Mouse (Mus musculus): ENCODE measurements around the gene Lyl1.
A peak's percentile ranks its signal among the peaks of the same experiment; 100 is the strongest.

The Lyl1 gene

DNA sequence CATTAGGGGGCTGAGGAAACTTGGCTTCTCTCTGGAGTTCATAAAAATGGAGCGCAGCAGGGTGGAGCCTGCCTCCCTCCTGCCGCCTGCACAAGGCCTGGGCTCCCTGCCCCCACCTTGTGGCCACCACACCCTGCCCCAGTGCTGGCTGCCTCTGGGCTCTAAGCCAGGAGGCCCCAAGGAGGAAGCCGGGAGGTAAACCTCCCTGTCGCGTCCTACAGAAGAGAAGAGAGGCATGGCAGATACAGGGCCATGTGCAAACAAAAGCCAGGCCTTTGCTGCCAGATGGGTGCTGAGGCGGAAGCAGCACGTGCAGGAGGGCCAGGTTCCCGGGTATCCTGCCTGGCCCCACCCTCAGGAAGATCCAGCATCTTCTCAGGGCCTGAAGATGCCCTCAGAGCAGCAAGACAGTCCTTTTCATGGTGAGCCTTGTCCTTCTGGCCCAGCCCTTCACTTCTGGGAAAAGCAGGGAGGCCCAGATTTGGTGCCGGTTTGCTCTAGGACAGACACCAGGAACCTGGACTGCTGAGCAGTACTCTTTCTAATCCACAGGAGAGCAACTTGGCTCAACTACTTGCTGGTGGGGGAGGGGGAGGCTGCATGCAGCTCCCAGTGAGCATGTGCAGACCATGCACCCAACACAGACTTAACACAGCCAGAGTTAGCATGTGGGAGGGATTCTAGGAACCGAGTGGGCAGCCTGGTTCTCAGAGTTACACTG, 21.8 kb downstream of the Lyl1 start, which contains the start of gene G430095P16Rik:
TSS of gene G430095P16Rik (plus strand) at position 158 of the 721 bp plus-strand sequence.
- peak; percentile 81 for DNase-seq (ENCODE audit: low spot score)

DNA sequence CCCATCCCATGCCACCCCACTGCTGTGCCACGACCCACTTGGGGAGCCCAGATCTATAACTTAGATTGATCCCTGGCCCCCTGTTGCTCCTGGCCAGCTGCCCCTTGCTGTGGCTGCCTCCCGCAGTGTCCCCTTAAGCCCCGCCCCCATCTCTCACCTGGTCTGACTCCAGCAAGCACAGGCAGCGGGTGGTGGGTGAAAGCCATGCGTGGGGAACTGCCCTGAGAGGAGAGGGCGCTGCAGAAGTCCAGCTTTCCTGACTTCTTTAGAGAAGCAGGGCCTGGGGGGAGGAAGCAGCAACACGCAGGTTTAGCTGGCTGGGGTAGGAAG, 22.3 kb downstream of the Lyl1 start:
- no peak for DNase-seq (ENCODE audit: low spot score)

DNA sequence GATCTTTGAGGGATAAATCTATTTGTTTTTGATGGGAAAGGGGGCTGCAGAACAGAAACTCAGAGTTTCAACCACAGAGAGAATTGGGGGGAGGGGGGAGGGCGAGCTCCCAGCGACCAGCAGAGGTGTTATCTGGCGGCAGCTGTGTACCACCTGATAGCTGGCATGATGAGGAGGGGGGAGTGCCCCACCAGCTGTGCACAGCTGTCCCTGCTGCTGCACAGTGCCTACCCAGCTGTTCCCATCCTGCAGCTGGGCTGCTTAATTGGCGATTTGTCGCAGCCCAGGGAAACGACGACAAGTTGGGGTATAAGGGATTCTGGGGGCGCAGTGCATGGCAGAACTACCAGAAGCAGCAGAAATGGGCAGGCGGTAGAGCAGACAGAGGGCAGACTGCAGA, 23.4 kb downstream of the Lyl1 start:
- no peak for DNase-seq (ENCODE audit: low spot score)

DNA sequence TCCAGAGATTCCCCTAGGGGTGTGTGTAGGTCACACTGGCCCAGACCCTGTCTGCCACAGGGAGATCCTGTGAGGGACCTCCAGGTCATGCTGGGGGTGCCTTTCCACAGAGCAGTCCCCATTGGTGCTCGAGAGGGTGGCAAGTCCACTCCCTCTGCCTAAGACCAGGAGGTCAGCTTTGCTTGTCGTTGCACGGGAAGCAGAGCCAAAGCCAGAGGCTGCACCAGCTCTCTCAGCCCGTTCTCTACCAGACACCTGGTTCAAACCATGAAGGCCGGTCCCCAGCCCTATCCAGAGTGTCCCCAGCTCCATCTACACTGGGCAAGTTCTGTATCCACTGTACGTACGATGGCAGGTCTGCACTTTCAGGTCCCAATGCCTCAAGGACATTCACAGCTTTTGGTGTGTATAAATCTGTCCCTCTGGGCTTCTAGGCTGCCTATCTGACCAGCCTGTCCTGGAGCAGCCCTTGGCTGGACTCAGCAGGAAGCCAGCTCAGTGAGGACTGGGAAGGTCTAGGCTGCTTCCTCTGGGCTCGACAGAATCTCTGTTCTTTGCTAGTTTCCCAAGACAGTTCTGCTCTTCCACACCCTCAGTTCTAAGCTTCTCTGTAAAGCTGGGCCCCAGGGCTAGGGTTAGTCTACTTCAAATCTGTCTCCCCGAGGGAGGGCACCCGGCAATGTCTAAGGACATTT, 24.1 kb downstream of the Lyl1 start:
- no peak for DNase-seq (ENCODE audit: low spot score)

DNA sequence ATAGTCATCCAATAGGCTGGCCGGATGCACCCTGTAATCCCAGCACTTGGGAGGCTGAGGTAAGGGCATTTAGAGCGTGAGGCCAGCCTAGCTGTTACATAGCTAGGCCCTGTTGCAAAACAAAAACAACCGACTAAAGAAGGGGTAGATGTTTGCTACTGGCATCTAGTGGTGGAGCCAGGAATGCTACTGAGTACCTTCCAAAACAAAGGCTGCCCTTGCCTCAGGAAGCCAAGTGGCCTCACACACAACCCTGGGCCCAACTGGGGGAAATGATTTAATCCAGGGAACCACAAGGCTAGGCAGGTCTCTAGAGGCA, 24.6 kb downstream of the Lyl1 start:
- DNase-seq (ENCODE audit: low spot score): no peak

DNA sequence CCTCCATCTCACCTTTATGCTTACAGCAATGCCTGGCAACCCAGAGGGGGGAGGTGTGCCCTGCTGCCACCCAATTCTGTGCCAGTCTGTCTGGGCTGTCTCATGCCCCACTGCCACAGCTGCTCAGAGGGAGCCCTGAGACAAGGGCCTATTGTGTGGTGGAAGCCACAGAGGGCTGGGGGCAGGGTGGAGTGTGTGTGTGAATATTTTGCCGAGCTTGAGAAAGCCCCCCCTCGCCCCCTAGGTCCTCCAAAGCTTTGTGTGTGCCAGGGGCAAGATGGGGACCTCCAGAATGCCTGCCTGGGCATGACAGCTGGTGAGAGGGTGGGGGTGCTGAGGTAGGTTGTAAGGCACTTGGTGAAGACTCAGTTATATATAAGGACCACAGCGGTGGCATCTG, 27.2 kb downstream of the Lyl1 start:
- no peak for DNase-seq (ENCODE audit: low spot score)

DNA sequence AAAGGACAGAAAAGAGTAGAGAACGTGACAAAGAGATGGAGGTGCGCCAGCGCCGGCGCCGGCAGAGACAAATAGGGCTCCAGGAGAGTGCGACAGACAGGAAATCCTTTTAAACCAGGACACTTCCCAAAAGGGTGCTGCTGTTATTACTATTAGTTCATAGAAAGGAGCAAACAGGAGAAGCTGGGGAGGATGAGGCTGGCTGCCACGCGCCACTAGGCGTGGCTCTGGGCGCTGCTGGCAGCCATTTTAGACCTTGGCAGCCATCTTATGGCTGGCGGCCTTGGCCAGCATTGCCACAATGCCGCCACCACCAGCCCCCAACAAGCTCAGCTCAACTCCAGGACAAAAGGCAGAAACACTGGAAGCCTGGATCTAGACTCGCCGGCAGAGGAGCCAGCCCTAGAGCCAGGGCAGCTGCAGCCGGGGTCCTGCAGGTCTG, 28.7 kb downstream of the Lyl1 start:
- DNase-seq (ENCODE audit: low spot score): no peak

DNA sequence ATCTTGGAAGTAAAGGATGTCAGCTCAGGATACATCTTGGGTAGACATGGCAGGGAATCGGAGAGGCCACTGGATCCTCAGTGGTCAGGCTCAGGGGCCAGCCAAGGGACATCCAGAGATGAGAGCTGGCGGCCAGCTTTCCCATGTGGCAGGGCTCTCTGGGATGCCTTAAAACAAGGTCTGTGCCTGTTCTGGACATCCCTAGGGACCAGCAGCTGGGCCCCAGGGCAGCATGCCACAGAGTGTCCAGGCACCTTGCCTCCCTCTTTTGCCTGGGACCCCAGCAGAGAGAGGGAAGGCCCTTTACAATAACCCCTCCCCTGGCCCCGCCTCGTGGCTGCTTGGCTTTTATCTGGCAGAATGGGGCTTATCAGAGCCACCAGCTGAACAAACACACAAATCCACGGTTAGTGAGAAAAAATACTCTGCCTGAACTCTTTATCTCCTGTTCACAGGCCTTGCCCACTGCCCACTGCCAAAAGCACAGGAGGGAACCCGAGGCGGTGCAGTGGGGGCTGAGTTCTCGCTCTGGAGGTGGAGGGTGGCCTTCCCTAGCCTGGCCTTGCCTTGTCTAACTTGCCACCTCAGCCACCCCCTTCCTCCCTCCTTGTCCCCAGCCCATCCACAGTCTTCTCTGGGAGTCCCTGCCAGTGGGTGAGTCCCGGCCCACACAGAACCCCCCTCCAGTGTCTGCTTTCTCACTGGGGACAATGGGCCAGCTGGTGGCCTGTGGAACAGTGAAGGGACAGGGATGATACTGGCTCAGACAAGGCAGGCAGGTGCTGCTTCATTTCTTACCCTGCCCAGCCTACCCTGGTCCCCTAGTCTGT, 29.5 kb downstream of the Lyl1 start:
- DNase-seq (ENCODE audit: low spot score): peak; percentile 91

DNA sequence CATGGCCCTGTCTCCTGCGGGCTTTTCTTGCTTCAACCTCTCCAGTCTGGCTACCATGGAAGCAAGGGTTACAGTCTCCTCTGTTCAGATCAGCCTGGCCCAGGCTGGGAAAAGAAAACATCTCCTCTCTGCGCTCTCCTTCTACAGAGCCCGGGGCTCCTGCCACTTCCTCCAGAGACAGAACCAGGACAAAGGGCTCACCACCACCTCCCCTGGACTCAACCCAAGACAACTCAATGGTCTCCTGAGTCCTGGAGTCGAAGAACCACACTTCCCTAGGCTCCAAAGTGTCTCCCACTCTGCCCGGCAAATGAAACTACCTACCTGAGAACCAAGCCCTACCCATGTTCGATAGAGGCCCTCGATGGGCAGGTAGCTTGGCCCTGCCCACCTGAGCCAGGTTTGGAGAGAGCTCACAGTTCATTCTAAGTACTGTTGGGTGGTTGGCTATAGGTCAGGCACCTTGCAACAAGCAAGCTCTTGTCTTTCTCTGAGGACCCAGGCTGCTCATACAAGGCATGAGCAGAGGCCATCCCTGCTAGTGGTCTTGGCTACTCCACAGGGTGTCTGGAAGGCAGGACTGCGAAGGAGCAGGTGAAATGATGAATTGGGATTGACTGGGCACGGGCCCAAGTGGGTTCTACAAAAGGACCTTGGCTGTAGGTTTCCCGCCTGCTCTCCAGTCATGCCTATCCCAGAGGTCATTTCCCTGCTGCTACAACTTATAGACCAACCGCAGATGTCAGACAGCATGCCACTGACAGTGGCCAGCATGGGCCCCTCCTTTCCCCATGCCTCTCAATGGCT, 30.3 kb downstream of the Lyl1 start:
- DNase-seq (ENCODE audit: low spot score): no peak

DNA sequence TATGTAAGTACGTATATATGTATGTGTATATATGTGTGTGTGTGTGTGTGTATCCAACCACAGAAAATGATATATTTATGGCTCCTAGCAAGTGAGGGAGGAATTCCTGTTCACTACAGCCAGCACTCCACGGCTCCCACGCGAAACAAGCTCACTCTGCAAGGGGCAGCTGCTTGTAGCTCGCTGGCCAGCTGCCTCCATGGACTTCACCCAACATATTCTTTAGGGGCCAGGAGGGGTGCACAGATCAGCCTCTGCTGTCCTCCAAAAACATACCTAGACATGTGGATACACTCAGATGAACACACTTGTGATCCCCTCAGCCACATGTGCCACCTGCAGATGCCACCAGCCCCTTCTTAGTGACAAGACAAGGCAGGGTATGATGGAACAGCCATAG, 31.3 kb downstream of the Lyl1 start:
- DNase-seq (ENCODE audit: low spot score): no peak

DNA sequence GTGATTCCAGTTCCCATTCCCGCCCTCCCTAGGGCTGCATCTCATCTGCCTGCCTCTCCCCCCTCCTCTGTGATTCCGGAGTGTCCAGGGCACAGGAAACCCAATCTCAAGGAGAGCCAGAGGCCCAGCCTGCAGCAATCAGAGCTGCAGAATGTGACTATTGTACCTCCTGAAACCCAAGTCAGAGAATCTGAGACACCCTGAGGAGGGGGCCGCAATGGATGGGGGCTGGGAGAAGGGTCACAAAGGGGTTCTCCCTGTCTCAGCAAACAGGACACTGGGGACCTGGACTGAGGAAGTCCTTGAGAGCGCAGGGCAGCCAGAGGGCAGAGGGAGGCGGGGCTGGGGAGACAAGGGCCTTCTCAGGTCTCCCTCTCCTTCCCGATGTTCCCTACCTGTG, 31.7 kb downstream of the Lyl1 start:
- DNase-seq (ENCODE audit: low spot score): no peak

DNA sequence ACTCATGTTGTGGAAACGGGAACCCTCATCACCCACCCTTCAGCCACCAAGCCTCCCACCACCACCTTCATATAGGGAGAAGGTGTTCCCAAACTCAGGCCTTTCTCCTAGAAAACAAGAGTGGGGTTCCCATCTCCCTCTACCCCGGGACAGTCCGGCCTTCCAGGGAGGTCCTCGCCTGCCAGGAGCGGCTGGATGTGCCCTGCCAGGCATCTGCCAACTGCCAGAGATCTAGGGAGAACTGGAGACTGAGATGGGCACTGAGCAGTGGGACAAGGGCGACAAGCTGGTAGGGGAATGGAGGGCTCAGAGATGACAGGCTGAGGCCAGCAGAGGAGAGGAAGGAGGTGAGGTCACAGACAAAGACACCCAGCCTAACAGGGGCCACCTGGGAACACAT, 32.7 kb downstream of the Lyl1 start:
- DNase-seq (ENCODE audit: low spot score): no peak

DNA sequence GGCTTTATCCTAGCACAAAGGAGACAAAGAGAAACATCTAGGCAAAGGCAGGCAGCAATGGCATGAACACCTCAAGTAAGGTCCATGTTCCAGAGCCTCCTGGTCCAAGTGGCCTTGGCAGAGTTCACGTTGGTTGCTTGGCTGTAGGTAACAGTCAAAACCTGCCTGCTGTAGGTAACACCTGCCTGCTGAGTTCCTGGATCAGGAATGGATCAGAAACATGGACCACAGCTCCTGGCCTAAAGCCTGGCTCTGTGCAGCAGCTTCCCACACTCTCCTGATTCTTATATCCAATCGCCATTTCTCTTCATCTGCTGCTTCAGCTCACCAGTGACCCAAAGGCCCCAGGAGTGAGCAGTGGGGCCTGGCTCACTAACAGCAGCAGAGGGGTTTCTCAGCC, 33.4 kb downstream of the Lyl1 start:
- no peak for DNase-seq (ENCODE audit: low spot score)

DNA sequence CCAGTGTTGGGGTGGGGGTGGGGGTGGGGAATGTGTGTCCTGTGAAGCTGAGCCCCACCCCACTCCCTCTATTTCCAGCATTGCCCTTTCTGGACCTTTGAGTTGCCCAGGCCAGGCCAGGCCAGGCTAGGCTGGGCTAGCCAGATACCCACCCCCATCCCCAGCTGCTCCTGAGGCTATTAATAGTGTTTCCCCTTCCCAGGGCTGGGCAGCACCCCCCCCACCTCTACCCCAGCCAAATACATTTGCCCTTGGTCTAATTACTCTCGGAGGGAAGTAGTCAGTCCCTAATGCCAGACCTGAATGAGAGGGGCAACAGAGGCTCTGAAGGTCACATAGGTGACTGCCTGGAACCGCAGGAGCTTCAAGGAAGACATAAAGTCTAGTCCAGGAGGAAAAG, 34.3 kb downstream of the Lyl1 start:
- no peak for DNase-seq (ENCODE audit: low spot score)

DNA sequence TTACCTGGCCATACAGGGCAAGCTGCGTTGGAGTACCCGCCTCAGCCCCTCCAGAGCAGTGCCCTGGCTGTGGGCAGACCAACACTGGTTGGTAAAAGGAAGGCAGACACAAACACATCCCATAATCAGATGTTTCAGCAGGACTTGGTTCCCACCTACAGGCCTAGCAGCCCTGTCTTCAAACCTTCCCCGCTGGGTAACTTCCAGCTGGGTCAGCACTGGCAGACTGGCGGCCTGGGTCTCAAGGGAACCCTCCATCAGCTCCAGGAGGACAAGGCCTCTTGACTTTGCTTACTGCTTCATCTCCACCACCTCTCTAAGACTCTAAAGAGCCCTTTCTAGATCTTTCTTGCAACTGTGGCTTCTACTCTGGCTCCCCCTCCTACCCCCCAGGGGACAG, 35.3 kb downstream of the Lyl1 start:
- no peak for DNase-seq (ENCODE audit: low spot score)

DNA sequence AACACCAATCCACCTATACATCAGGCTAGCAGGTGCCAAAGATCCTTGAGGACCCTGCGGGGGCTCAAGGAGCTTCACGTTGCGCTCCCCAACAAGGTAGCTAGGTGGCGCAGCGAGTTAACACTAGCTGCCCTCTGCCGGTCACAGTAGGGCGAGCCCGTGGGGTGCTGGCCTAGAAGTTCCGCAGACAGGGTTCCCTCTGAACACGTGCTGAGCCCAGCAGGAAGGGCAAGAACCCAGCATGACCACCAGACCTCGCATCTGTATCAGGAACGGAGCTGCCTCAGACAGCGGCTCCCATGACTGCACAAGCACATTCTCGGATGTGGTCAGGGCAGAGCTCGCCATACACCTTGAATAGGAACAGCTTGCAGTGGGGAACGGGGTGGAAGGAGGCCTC, 36.4 kb downstream of the Lyl1 start:
- DNase-seq (ENCODE audit: low spot score): peak; percentile 79

DNA sequence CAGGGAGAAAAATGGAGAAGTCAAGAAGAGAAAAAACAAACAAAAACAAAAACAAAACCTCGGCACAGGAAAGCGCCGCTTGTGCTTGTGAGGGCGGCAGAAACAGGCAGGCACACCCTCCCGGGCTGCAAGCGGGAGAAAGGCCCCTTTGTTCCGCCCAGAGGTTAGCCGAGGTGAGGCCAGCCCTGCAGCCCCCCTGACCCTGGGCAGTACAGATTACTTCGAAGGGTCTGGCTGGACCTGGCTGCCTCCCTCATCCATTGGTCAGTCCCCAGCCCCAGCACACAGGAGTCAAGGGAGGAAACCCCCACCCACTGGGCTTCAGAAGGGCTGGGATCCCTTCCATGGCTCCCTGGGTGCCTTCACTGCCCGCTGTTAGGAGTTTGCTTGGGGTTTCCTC, 37.0 kb downstream of the Lyl1 start:
- no peak for DNase-seq (ENCODE audit: low spot score)

DNA sequence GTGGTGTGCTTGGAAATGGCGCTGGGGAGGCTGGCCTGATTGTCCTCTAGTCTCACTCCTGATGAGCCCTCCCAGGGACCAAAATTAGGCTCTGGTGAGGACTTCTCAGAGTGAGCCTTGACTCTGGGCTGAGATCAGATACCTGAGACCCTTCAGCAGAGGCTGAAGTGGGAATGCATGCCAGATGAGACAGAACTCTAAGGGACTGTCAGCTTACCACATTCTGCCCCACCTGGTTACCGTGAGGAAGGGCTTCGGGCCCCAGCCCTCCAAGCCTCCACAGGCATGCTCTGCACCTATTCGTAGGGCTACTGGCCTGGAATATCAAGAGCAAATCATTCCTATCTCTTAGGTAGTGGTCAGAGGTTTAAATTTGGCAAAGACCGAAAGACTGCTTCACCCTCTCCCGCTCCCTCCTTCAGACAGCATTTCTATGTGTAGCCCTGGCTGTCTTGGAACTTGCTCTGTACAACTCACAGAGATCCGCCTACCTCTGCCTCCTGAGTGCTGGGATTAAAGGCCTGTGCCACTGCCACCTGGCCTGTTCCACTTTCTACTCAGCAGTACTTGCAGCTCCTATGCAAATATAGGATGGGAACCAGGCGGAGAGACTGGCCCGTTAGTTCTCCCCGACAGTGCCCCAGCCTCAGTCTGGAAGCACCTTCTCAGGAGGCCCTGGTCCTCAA, 37.6 kb downstream of the Lyl1 start:
- DNase-seq (ENCODE audit: low spot score): no peak

DNA sequence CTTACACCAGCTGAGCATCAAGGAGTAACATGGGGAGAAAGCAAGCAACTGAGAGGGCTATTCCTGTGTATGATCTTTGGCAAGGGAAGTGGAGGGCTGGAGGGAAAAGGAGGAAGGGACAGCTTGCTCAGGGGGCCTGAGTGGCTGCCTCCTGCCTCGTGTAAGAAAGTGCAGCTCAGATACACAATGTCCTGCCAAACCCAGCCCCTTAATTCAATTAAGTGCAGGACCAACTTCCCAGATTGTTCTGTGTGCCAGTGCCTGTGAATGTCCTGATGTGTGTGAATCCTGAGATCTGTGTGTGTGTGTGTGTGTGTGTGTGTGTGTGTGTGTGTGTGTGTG, 38.1 kb downstream of the Lyl1 start:
- no peak for DNase-seq (ENCODE audit: low spot score)

DNA sequence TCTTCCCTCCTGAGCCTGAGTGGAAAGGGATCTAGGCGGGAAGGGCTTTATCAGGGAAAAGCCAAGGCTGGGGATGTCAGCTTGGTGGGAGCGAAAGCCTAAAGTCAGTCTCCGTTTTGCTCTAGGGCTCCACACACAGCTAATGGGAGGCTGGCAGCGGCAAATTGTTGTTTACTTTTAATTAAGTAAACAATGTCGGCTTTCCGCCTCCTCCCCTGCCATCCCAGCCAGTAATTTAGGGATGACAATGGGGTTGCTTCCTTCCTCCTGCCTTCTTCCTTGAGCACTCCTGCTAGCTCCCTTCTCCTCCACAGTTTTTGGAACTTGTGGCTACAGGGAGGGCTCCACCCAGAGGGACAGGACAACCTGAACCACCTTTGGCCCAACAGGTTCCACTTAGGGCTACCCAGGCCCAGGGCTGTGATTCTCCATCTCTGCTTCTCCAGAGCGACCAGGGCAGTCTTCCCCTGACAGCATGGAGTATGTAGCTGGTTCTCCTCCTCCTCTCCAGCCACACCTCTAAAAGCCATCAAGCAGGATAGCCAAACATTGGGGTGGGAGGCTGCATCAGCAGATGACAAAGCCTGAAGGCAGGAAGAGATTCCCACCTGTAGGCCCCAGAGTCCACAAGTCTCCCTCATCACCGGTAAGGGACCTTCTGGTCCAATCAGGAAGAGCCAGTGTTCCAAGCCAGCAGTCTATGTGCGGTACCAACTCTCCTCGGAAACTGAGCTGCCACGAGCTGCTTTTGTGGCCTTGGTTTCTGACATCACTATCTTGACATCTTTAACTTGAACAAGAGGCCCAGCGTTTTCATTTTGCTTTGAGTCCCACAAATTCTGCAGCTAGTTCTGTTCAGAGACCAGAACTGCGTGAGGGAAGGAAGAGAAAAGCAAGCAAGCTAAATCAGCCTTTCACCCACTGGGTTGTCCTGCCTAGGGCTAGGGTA, 39.9 kb downstream of the Lyl1 start:
- DNase-seq (ENCODE audit: low spot score): no peak
